9 mouse cellular contexts compared by ENCODE assay signal in the genomic region with DNA sequence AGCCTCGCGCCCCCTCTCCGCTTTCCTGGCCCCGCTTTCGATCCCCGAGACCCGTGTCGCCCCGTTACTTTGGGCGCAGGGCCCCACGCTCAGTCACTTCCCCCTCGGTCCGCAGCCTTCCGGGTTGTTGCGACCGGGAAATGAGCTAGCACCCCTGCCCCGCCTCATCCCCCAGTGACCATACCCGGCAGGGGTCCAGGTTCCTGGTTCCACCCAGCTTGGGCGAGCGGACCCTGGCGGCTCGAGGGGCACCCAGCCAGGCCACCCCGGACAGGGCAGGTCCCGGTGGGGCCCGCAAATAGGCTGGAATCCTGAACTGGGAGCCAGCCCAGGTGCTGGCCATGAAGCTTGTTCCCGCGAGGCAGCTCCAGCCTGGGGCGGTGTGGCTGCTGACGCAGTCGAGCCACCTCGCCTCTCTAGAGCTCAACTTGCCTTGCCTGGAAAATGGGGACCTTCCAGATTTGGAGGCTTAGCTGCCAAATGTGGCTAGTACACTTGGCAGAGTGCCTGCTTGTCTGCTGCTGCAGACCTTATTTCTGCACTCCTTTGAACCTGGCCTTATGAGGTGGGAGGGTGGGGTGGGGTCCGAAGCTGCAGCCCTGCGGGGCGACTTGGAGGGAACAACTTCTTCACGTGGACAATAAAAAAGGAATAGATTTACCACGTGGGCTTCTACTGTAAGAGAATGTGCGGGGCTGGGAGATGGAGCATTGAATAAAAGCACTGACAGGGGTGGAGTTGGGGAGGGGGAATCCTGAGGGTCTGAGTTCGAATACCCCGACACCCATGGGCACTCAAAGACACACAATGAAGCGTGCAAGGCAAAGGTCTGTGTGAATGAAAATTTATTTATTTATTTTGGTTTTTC. TPM values are rescaled to one million over a fixed set of nuclear protein-coding genes. Genes with fewer than 3 reads are reported as not detected.
DNase-seq lines count a peak whose midpoint lies in the region; ATAC-seq and TF ChIP-seq lines count a peak whose summit lies in the region.
"Had no signal": no experiment of that assay in that cellular context is flagged by ENCODE, and none has a peak within 500 bp of the region (broad histone marks: within the 10 kb centered on the region; RNA-seq: fewer than 3 reads in every experiment).

No protein-coding gene starts in this region.

- no peaks in the 10 kb centered on the region for H3K27me3 ChIP-seq in CH12.LX (replicated peaks)
- peaks cover 7% of the 10 kb centered on the region; the same call in 1 of the 2 replicates for H3K27me3 ChIP-seq in forebrain, embryonic 14.5 days (replicated peaks; ENCODE audit: control insufficient read depth, insufficient read depth, low read length)
- H3K27me3 ChIP-seq in limb, embryonic 12.5 days = no peaks in the 10 kb centered on the region
- H3K27me3 ChIP-seq in midbrain, embryonic 12.5 days = peaks cover 25% of the 10 kb centered on the region

- peaks cover 19 to 53% of the 10 kb centered on the region in 2 experiments for H3K36me3 ChIP-seq in CH12.LX (replicated peaks in 1 of 2; ENCODE audit: control insufficient read depth in 1 of 2, insufficient read depth in 1 of 2, low read length in 1 of 2)
- peaks cover 9% of the 10 kb centered on the region for H3K36me3 ChIP-seq in forebrain, embryonic 14.5 days (ENCODE audit: control insufficient read depth, insufficient read depth, low read length)
- peaks cover 13% of the 10 kb centered on the region for H3K36me3 ChIP-seq in limb, embryonic 12.5 days
- H3K36me3 ChIP-seq in midbrain, embryonic 12.5 days = peaks cover 12% of the 10 kb centered on the region

- peak overlapping the region; percentile 73 to 98 (median 97) for H3K4me3 ChIP-seq in CH12.LX (replicated peaks in 1 of 3; ENCODE audit: low read depth in 2 of 3, low read length in 2 of 3, poor library complexity in 1 of 3)
- H3K4me3 ChIP-seq in forebrain, embryonic 14.5 days (ENCODE audit: low read depth, low read length) = peak overlapping the region; percentile 40
- peak overlapping the region; percentile 64 for H3K4me3 ChIP-seq in limb, embryonic 12.5 days (replicated peaks)
- H3K4me3 ChIP-seq in midbrain, embryonic 12.5 days = peak overlapping the region; percentile 51

- H3K4me2 ChIP-seq in CH12.LX (ENCODE audit: insufficient read depth, low read depth, poor library complexity, severe bottlenecking) = peak overlapping the region; percentile 86
- H3K4me2 ChIP-seq in forebrain, embryonic 14.5 days (ENCODE audit: low read length) = peak overlapping the region; percentile 60
- H3K4me2 ChIP-seq in limb, embryonic 12.5 days = peak overlapping the region; percentile 84
- H3K4me2 ChIP-seq in midbrain, embryonic 12.5 days (replicated peaks) = peak overlapping the region; percentile 67

- WGBS in forebrain, embryonic 14.5 days = 18% methylated on average over 40 of the region's 40 CpGs
- WGBS in limb, embryonic 12.5 days = 13% methylated on average over 40 of the region's 40 CpGs
- WGBS in midbrain, embryonic 12.5 days = 22% methylated on average over 34 of the region's 40 CpGs

- TF ChIP-seq EP300 in CH12.LX (IDR thresholded peaks at IDR 0.05; ENCODE audit: low read length) = no peak

- in situ Hi-C loops in CH12.LX (cut with MboI; ENCODE audit: low pct_ligation_motif_present, low pct_unique_long_range_greater_than_20kb, low sequenced_read_pairs) = no loop called here

- TF ChIP-seq POLR2A in CH12.LX (IDR thresholded peaks at IDR 0.05; ENCODE audit: low read depth, low read length) = no peak

- H3K9ac ChIP-seq in CH12.LX (ENCODE audit: insufficient read depth, low read depth) = peak overlapping the region; percentile 77
- H3K9ac ChIP-seq in forebrain, embryonic 14.5 days (ENCODE audit: low read length) = peak overlapping the region; percentile 62
- peak overlapping the region; percentile 69 for H3K9ac ChIP-seq in limb, embryonic 12.5 days (replicated peaks)
- peak overlapping the region; percentile 54 for H3K9ac ChIP-seq in midbrain, embryonic 12.5 days (replicated peaks)

- DNase-seq in CH12.LX (ENCODE audit: extremely low read depth) = peak; percentile 44
- DNase-seq in forebrain, embryonic 14.5 days (ENCODE audit: low spot score) = peak; percentile 46
- DNase-seq in spleen, postnatal 14 days (ENCODE audit: low spot score in 2 of 2) = peak; percentile 45 to 55
- DNase-seq in cerebellum, adult 9-10 months = no peak

- peak overlapping the region; percentile 60 for H3K27ac ChIP-seq in CH12.LX (ENCODE audit: insufficient read depth, low read depth)
- no peak overlapping the region for H3K27ac ChIP-seq in forebrain, embryonic 14.5 days (ENCODE audit: low read depth, low read length)
- 0 out of 2 replicates have a peak overlapping the region, but pooled peaks have one; percentile 41 for H3K27ac ChIP-seq in limb, embryonic 12.5 days
- no peak overlapping the region for H3K27ac ChIP-seq in midbrain, embryonic 12.5 days (replicated peaks)

- dilution Hi-C loops in CH12.LX (cut with MboI; ENCODE audit: extremely low pct_ligation_motif_present, extremely low pct_unique_long_range_greater_than_20kb, low sequenced_read_pairs) = no loop called here

- H3K9me3 ChIP-seq in CH12.LX (replicated peaks; ENCODE audit: low read length) = peaks cover 12% of the 10 kb centered on the region
- H3K9me3 ChIP-seq in forebrain, embryonic 14.5 days (replicated peaks; ENCODE audit: control insufficient read depth, low read length) = no peaks in the 10 kb centered on the region
- no peaks in the 10 kb centered on the region for H3K9me3 ChIP-seq in limb, embryonic 12.5 days
- H3K9me3 ChIP-seq in midbrain, embryonic 12.5 days = no peaks in the 10 kb centered on the region

- H3K79me2 ChIP-seq in CH12.LX (replicated peaks; ENCODE audit: control insufficient read depth, extremely low read depth, insufficient read depth, poor library complexity, severe bottlenecking) = peaks cover 53% of the 10 kb centered on the region

- TF ChIP-seq CTCF in CH12.LX (conservative IDR thresholded peaks at IDR 0.05 in 1 of 2, IDR thresholded peaks at IDR 0.05 in 1 of 2; ENCODE audit: low read depth in 2 of 2, low read length in 2 of 2) = no peak

- peaks cover 2 to 13% of the 10 kb centered on the region in 2 experiments; a peak in 2 of 4 replicates for H3K4me1 ChIP-seq in CH12.LX (ENCODE audit: control insufficient read depth in 1 of 2, insufficient read depth in 2 of 2)
- 0 out of 2 replicates have a peak, but pooled peaks cover 2% of the 10 kb centered on the region for H3K4me1 ChIP-seq in forebrain, embryonic 14.5 days (ENCODE audit: control insufficient read depth, insufficient read depth, low read length)
- H3K4me1 ChIP-seq in limb, embryonic 12.5 days (replicated peaks) = peaks cover 26% of the 10 kb centered on the region
- peaks cover 12% of the 10 kb centered on the region for H3K4me1 ChIP-seq in midbrain, embryonic 12.5 days

- peak; percentile 50 for ATAC-seq in activated CD4-positive, CD25-positive, alpha-beta regulatory T cell, adult 4 months
- ATAC-seq in forebrain, embryonic 14.5 days = peak; percentile 35
- peak; percentile 42 to 60 for ATAC-seq in hematopoietic stem cell, adult 5-6 weeks (replicated peaks in 1 of 2; ENCODE audit: insufficient read depth in 1 of 2, low FRiP score in 2 of 2, low TSS enrichment in 1 of 2, low read depth in 1 of 2, poor library complexity in 2 of 2, severe bottlenecking in 2 of 2)
- peak; percentile 4; the same call in 1 of the 2 replicates for ATAC-seq in limb, embryonic 12.5 days (ENCODE audit: insufficient number of reproducible peaks, insufficient read depth, low FRiP score, low TSS enrichment, low read depth)
- peak; percentile 39; the same call in 1 of the 2 replicates for ATAC-seq in midbrain, embryonic 12.5 days (ENCODE audit: low FRiP score, low read depth)

- TF ChIP-seq RAD21 in CH12.LX (IDR thresholded peaks at IDR 0.05; ENCODE audit: low read depth, low read length) = no peak

RNA-seq across cellular contexts. Expression of a gene that starts 0.8 kb away (rescaled TPM):
- total RNA-seq in CH12.LX (2012; rRNA removed) (516 and 548 TPM in 2 replicates), CH12.LX (2014; rRNA removed) (317 and 330 TPM in 2 replicates)
- 441 and 472 TPM in 2 replicates for polyA plus RNA-seq in CH12.LX (2012; ENCODE audit: insufficient read length, low read depth)
- polyA plus RNA-seq in activated CD4-positive, CD25-positive, alpha-beta regulatory T cell, adult 4 months (2017; shearing (Covaris generic)) = 1,000 to 10,000 TPM in 1 of 2 experiments, 100 to 1,000 TPM in 1; 727 to 1,112 TPM
- polyA plus RNA-seq in forebrain, embryonic 14.5 days (2014; fragmentation: Nextera tagmentation; extraction: Ambion mirVana) = 48.8 and 50.3 TPM in 2 replicates
- total RNA-seq in hematopoietic stem cell, adult 5-6 weeks (2017) = 124 and 175 TPM in 2 replicates
- polyA plus RNA-seq in limb, embryonic 12.5 days (2016; fragmentation: Nextera tagmentation; extraction: Ambion mirVana) = 131 and 151 TPM in 2 replicates
- 69.2 and 82.3 TPM in 2 replicates for polyA plus RNA-seq in midbrain, embryonic 12.5 days (2016; fragmentation: Nextera tagmentation; extraction: Ambion mirVana)

RNA-seq across cellular contexts. Expression of a gene that starts 25.2 kb away (rescaled TPM):
- 86.7 and 102 TPM in 2 replicates for total RNA-seq in CH12.LX (2012; rRNA removed)
- total RNA-seq in CH12.LX (2014; rRNA removed) = 58.9 and 64.5 TPM in 2 replicates
- 267 and 280 TPM in 2 replicates for polyA plus RNA-seq in CH12.LX (2012; ENCODE audit: insufficient read length, low read depth)
- polyA plus RNA-seq in activated CD4-positive, CD25-positive, alpha-beta regulatory T cell, adult 4 months (2017; shearing (Covaris generic)) = 10 to 100 TPM; 32.2 to 41.5 TPM
- polyA plus RNA-seq in forebrain, embryonic 14.5 days (2014; fragmentation: Nextera tagmentation; extraction: Ambion mirVana) = 98.8 and 102 TPM in 2 replicates
- 106 and 177 TPM in 2 replicates for total RNA-seq in hematopoietic stem cell, adult 5-6 weeks (2017)
- polyA plus RNA-seq in limb, embryonic 12.5 days (2016; fragmentation: Nextera tagmentation; extraction: Ambion mirVana) = 132 and 145 TPM in 2 replicates
- polyA plus RNA-seq in midbrain, embryonic 12.5 days (2016; fragmentation: Nextera tagmentation; extraction: Ambion mirVana) = 131 and 138 TPM in 2 replicates

RNA-seq across cellular contexts. Expression of a gene that starts 25.3 kb away (rescaled TPM):
- total RNA-seq in CH12.LX (2012; rRNA removed) (155 and 209 TPM in 2 replicates), CH12.LX (2014; rRNA removed) (282 and 342 TPM in 2 replicates)
- polyA plus RNA-seq in CH12.LX (2012; ENCODE audit: insufficient read length, low read depth) = 211 and 249 TPM in 2 replicates
- polyA plus RNA-seq in activated CD4-positive, CD25-positive, alpha-beta regulatory T cell, adult 4 months (2017; shearing (Covaris generic)) = 100 to 1,000 TPM; 107 to 118 TPM
- 226 and 245 TPM in 2 replicates for polyA plus RNA-seq in forebrain, embryonic 14.5 days (2014; fragmentation: Nextera tagmentation; extraction: Ambion mirVana)
- total RNA-seq in hematopoietic stem cell, adult 5-6 weeks (2017) = 236 and 293 TPM in 2 replicates
- polyA plus RNA-seq in limb, embryonic 12.5 days (2016; fragmentation: Nextera tagmentation; extraction: Ambion mirVana) = 250 and 254 TPM in 2 replicates
- 228 and 230 TPM in 2 replicates for polyA plus RNA-seq in midbrain, embryonic 12.5 days (2016; fragmentation: Nextera tagmentation; extraction: Ambion mirVana)

RNA-seq across cellular contexts. Expression of a gene that starts 31.0 kb away (rescaled TPM):
- total RNA-seq in CH12.LX (2012; rRNA removed) = not detected in 2 replicates
- total RNA-seq in CH12.LX (2014; rRNA removed) = not detected in 2 replicates
- 0.26 TPM in 1 of 2 replicates, not detected in the other for polyA plus RNA-seq in CH12.LX (2012; ENCODE audit: insufficient read length, low read depth)
- polyA plus RNA-seq in activated CD4-positive, CD25-positive, alpha-beta regulatory T cell, adult 4 months (2017; shearing (Covaris generic)) = not detected
- polyA plus RNA-seq in forebrain, embryonic 14.5 days (2014; fragmentation: Nextera tagmentation; extraction: Ambion mirVana) = not detected in 2 replicates
- not detected in 2 replicates for total RNA-seq in hematopoietic stem cell, adult 5-6 weeks (2017)
- 0.36 and 0.41 TPM in 2 replicates for polyA plus RNA-seq in limb, embryonic 12.5 days (2016; fragmentation: Nextera tagmentation; extraction: Ambion mirVana)
- polyA plus RNA-seq in midbrain, embryonic 12.5 days (2016; fragmentation: Nextera tagmentation; extraction: Ambion mirVana) = not detected in 2 replicates
- total RNA-seq: left cerebral cortex, postnatal 25 days had no signal

RNA-seq across cellular contexts. Expression of a gene that starts 31.2 kb away (rescaled TPM):
- total RNA-seq in CH12.LX (2012; rRNA removed) (57.5 and 59.2 TPM in 2 replicates), CH12.LX (2014; rRNA removed) (56.5 and 59.5 TPM in 2 replicates)
- 68.9 and 83.2 TPM in 2 replicates for polyA plus RNA-seq in CH12.LX (2012; ENCODE audit: insufficient read length, low read depth)
- 10 to 100 TPM; 84.8 to 96.6 TPM for polyA plus RNA-seq in activated CD4-positive, CD25-positive, alpha-beta regulatory T cell, adult 4 months (2017; shearing (Covaris generic))
- polyA plus RNA-seq in forebrain, embryonic 14.5 days (2014; fragmentation: Nextera tagmentation; extraction: Ambion mirVana) = 241 and 263 TPM in 2 replicates
- 51.2 and 80.2 TPM in 2 replicates for total RNA-seq in hematopoietic stem cell, adult 5-6 weeks (2017)
- polyA plus RNA-seq in limb, embryonic 12.5 days (2016; fragmentation: Nextera tagmentation; extraction: Ambion mirVana) = 139 and 142 TPM in 2 replicates
- polyA plus RNA-seq in midbrain, embryonic 12.5 days (2016; fragmentation: Nextera tagmentation; extraction: Ambion mirVana) = 176 and 186 TPM in 2 replicates

Comparison
In these comparisons a context has a peak if more than half of its experiments do, and no peak if none do; other contexts are left out.
1. H3K27ac ChIP-seq: peak in CH12.LX (single experiment) and limb, embryonic 12.5 days (single experiment); none in forebrain, embryonic 14.5 days (single experiment) and midbrain, embryonic 12.5 days (single experiment).
2. H3K4me3 ChIP-seq: peak in every context shown above with its lines; median percentile 97 in CH12.LX; 64 in limb, embryonic 12.5 days; 51 in midbrain, embryonic 12.5 days; 40 in forebrain, embryonic 14.5 days.
3. Peak in every context shown above with its lines, with median percentiles within 50 percentile points of each other: H3K4me2 ChIP-seq, H3K9ac ChIP-seq and ATAC-seq.